Mouse (Mus musculus): Measurements from ENCODE around the gene Misp. TPM values are rescaled to one million over a fixed set of nuclear protein-coding genes. Genes with fewer than 3 reads are reported as not detected.

Gene Misp
- polyA plus RNA-seq, 1 experiment from 2014 or later = 0.48 TPM

- H3K36me3 ChIP-seq (ENCODE audit: control insufficient read depth, insufficient read depth) = no peaks in the 10 kb centered on the region
- H3K4me1 ChIP-seq (replicated peaks; ENCODE audit: control insufficient read depth, insufficient read depth, low read length) = no peaks in the 10 kb centered on the region
- no peak overlapping the region for H3K9ac ChIP-seq (replicated peaks; ENCODE audit: low read depth, low read length)
- no peak overlapping the region for H3K27ac ChIP-seq (ENCODE audit: low read length)
- H3K9me3 ChIP-seq (ENCODE audit: control insufficient read depth, low read length) = no peaks in the 10 kb centered on the region
- H3K4me3 ChIP-seq (replicated peaks; ENCODE audit: low read length) = no peak overlapping the region
- 85% methylated on average over 3 of the region's 3 CpGs for WGBS
- H3K4me2 ChIP-seq (ENCODE audit: low read length) = no peak overlapping the region
- no peak for ATAC-seq
- no peaks in the 10 kb centered on the region for H3K27me3 ChIP-seq (replicated peaks; ENCODE audit: control insufficient read depth, insufficient read depth, low read length)
Measured at GRCm38 (mm10) chr10:79831583-79831982, 10.8 kb downstream of the Misp start.

GRCm38 (mm10) chr10:79832026-79832785 is 11.4 kb downstream of the Misp start:
- WGBS = 57% methylated on average over 7 of the region's 7 CpGs
- ATAC-seq = no peak
- H3K36me3 ChIP-seq (ENCODE audit: control insufficient read depth, insufficient read depth) = no peaks in the 10 kb centered on the region
- no peaks in the 10 kb centered on the region for H3K27me3 ChIP-seq (replicated peaks; ENCODE audit: control insufficient read depth, insufficient read depth, low read length)
- H3K27ac ChIP-seq (ENCODE audit: low read length) = no peak overlapping the region
- H3K9me3 ChIP-seq (ENCODE audit: control insufficient read depth, low read length) = no peaks in the 10 kb centered on the region
- no peak overlapping the region for H3K4me2 ChIP-seq (ENCODE audit: low read length)
- no peak overlapping the region for H3K9ac ChIP-seq (replicated peaks; ENCODE audit: low read depth, low read length)
- no peaks in the 10 kb centered on the region for H3K4me1 ChIP-seq (replicated peaks; ENCODE audit: control insufficient read depth, insufficient read depth, low read length)
- no peak overlapping the region for H3K4me3 ChIP-seq (replicated peaks; ENCODE audit: low read length)

- Histone ChIP-seq H3K4me2 (ENCODE audit: low read length) (no peak overlapping the region), H3K27me3 (replicated peaks; ENCODE audit: control insufficient read depth, insufficient read depth, low read length) (no peaks in the 10 kb centered on the region), H3K4me1 (replicated peaks; ENCODE audit: control insufficient read depth, insufficient read depth, low read length) (no peaks in the 10 kb centered on the region), H3K36me3 (ENCODE audit: control insufficient read depth, insufficient read depth) (no peaks in the 10 kb centered on the region), H3K4me3 (replicated peaks; ENCODE audit: low read length) (no peak overlapping the region), H3K9me3 (ENCODE audit: control insufficient read depth, low read length) (no peaks in the 10 kb centered on the region), H3K9ac (replicated peaks; ENCODE audit: low read depth, low read length) (no peak overlapping the region), H3K27ac (ENCODE audit: low read length) (no peak overlapping the region)
- 78% methylated on average over 9 of the region's 9 CpGs for WGBS
- ATAC-seq = no peak
Measured at GRCm38 (mm10) chr10:79832786-79833181, 12.0 kb downstream of the Misp start.

GRCm38 (mm10) chr10:79834769-79835398 is 14.1 kb downstream of the Misp start:
- Histone ChIP-seq H3K9ac (replicated peaks; ENCODE audit: low read depth, low read length) (no peak overlapping the region; the same call in 1 of the 2 replicates), H3K4me2 (ENCODE audit: low read length) (no peak overlapping the region), H3K27me3 (replicated peaks; ENCODE audit: control insufficient read depth, insufficient read depth, low read length) (no peaks in the 10 kb centered on the region), H3K36me3 (ENCODE audit: control insufficient read depth, insufficient read depth) (no peaks in the 10 kb centered on the region), H3K4me1 (replicated peaks; ENCODE audit: control insufficient read depth, insufficient read depth, low read length) (no peaks in the 10 kb centered on the region), H3K27ac (ENCODE audit: low read length) (no peak overlapping the region), H3K9me3 (ENCODE audit: control insufficient read depth, low read length) (no peaks in the 10 kb centered on the region), H3K4me3 (replicated peaks; ENCODE audit: low read length) (no peak overlapping the region)
- peak; percentile 76 for ATAC-seq
- WGBS = 21% methylated on average over 9 of the region's 9 CpGs

- Histone ChIP-seq H3K9me3 (ENCODE audit: control insufficient read depth, low read length) (no peaks in the 10 kb centered on the region), H3K4me3 (replicated peaks; ENCODE audit: low read length) (no peak overlapping the region), H3K27me3 (replicated peaks; ENCODE audit: control insufficient read depth, insufficient read depth, low read length) (no peaks in the 10 kb centered on the region), H3K4me2 (ENCODE audit: low read length) (no peak overlapping the region), H3K36me3 (ENCODE audit: control insufficient read depth, insufficient read depth) (no peaks in the 10 kb centered on the region), H3K27ac (ENCODE audit: low read length) (no peak overlapping the region), H3K9ac (replicated peaks; ENCODE audit: low read depth, low read length) (no peak overlapping the region), H3K4me1 (replicated peaks; ENCODE audit: control insufficient read depth, insufficient read depth, low read length) (peaks cover 7% of the 10 kb centered on the region; the same call in 1 of the 2 replicates)
- ATAC-seq = no peak
- 97% methylated on average over 3 of the region's 3 CpGs for WGBS
Measured at GRCm38 (mm10) chr10:79836918-79837317, 16.1 kb downstream of the Misp start.

- no peak for ATAC-seq
- H3K9ac ChIP-seq (replicated peaks; ENCODE audit: low read depth, low read length) = no peak overlapping the region
- WGBS = 77% methylated on average over 2 of the region's 2 CpGs
Measured at GRCm38 (mm10) chr10:79838151-79838550, 17.4 kb downstream of the Misp start.

GRCm38 (mm10) chr10:79840091-79840490 is 19.3 kb downstream of the Misp start:
- H3K4me3 ChIP-seq (replicated peaks; ENCODE audit: low read length) = no peak overlapping the region
- no peak for ATAC-seq
- no peak overlapping the region for H3K9ac ChIP-seq (replicated peaks; ENCODE audit: low read depth, low read length)
- H3K27me3 ChIP-seq (replicated peaks; ENCODE audit: control insufficient read depth, insufficient read depth, low read length) = no peaks in the 10 kb centered on the region
- no peaks in the 10 kb centered on the region for H3K36me3 ChIP-seq (ENCODE audit: control insufficient read depth, insufficient read depth)
- H3K9me3 ChIP-seq (ENCODE audit: control insufficient read depth, low read length) = no peaks in the 10 kb centered on the region
- H3K4me2 ChIP-seq (ENCODE audit: low read length) = no peak overlapping the region
- H3K27ac ChIP-seq (ENCODE audit: low read length) = 0 out of 2 replicates have a peak overlapping the region, but pooled peaks have one; percentile 4
- WGBS = 84% methylated on average over 3 of the region's 3 CpGs
- H3K4me1 ChIP-seq (replicated peaks; ENCODE audit: control insufficient read depth, insufficient read depth, low read length) = peaks cover 11% of the 10 kb centered on the region; the same call in 1 of the 2 replicates

More at GRCm38 (mm10) chr10:79838151-79838550, 17.4 kb downstream of the Misp start:
- no peaks in the 10 kb centered on the region for H3K27me3 ChIP-seq (replicated peaks; ENCODE audit: control insufficient read depth, insufficient read depth, low read length)
- no peak overlapping the region for H3K27ac ChIP-seq (ENCODE audit: low read length)
- H3K4me3 ChIP-seq (replicated peaks; ENCODE audit: low read length) = no peak overlapping the region
- H3K4me2 ChIP-seq (ENCODE audit: low read length) = no peak overlapping the region
- H3K4me1 ChIP-seq (replicated peaks; ENCODE audit: control insufficient read depth, insufficient read depth, low read length) = peaks cover 8% of the 10 kb centered on the region; the same call in 1 of the 2 replicates
- H3K9me3 ChIP-seq (ENCODE audit: control insufficient read depth, low read length) = no peaks in the 10 kb centered on the region
- no peaks in the 10 kb centered on the region for H3K36me3 ChIP-seq (ENCODE audit: control insufficient read depth, insufficient read depth)

- WGBS = 1% methylated on average over 23 of the region's 24 CpGs
- H3K4me1 ChIP-seq (replicated peaks; ENCODE audit: control insufficient read depth, insufficient read depth, low read length) = peaks cover 11% of the 10 kb centered on the region; the same call in 1 of the 2 replicates
- peak overlapping the region; percentile 43 for H3K27ac ChIP-seq (ENCODE audit: low read length)
- H3K9me3 ChIP-seq (ENCODE audit: control insufficient read depth, low read length) = no peaks in the 10 kb centered on the region
- no peaks in the 10 kb centered on the region for H3K36me3 ChIP-seq (ENCODE audit: control insufficient read depth, insufficient read depth)
- peak overlapping the region; percentile 43 for H3K9ac ChIP-seq (replicated peaks; ENCODE audit: low read depth, low read length)
- ATAC-seq = peak; percentile 88
- peak overlapping the region; percentile 62 for H3K4me2 ChIP-seq (ENCODE audit: low read length)
- H3K4me3 ChIP-seq (replicated peaks; ENCODE audit: low read length) = peak overlapping the region; percentile 43
- H3K27me3 ChIP-seq (replicated peaks; ENCODE audit: control insufficient read depth, insufficient read depth, low read length) = no peaks in the 10 kb centered on the region
Measured at GRCm38 (mm10) chr10:79840644-79841551, 20.1 kb downstream of the Misp start.

- H3K27ac ChIP-seq (ENCODE audit: low read length) = no peak overlapping the region
- 75% methylated on average over 3 of the region's 3 CpGs for WGBS
Measured at GRCm38 (mm10) chr10:79842322-79842721, 21.5 kb downstream of the Misp start.

More at GRCm38 (mm10) chr10:79842322-79842721, 21.5 kb downstream of the Misp start:
- Histone ChIP-seq H3K9ac (replicated peaks; ENCODE audit: low read depth, low read length) (no peak overlapping the region), H3K9me3 (ENCODE audit: control insufficient read depth, low read length) (no peaks in the 10 kb centered on the region), H3K4me2 (ENCODE audit: low read length) (no peak overlapping the region), H3K4me1 (replicated peaks; ENCODE audit: control insufficient read depth, insufficient read depth, low read length) (peaks cover 11% of the 10 kb centered on the region; the same call in 1 of the 2 replicates), H3K36me3 (ENCODE audit: control insufficient read depth, insufficient read depth) (no peaks in the 10 kb centered on the region), H3K27me3 (replicated peaks; ENCODE audit: control insufficient read depth, insufficient read depth, low read length) (no peaks in the 10 kb centered on the region), H3K4me3 (replicated peaks; ENCODE audit: low read length) (no peak overlapping the region)
- no peak for ATAC-seq

Data from forebrain, embryonic 16.5 days (tissue).